Mouse (Mus musculus): Measurements from ENCODE around the gene Fut7.

GRCm38 (mm10) chr2:25460551-25461309, 37.7 kb downstream of the Fut7 start, which contains the start of gene Paxx:
- TF ChIP-seq CTCF (IDR thresholded peaks at IDR 0.05; ENCODE audit: borderline replicate concordance, insufficient read depth, low read depth, low read length) = no peak
- TF ChIP-seq POLR2A (IDR thresholded peaks at IDR 0.05; ENCODE audit: borderline replicate concordance, insufficient read depth, low read length) = peak; percentile 77

Measured in cerebellum, adult 2 months (tissue).